Mouse (Mus musculus) bone marrow, adult 2 months (tissue): ENCODE results near the gene Tmem132a. TPM values are rescaled to one million over a fixed set of nuclear protein-coding genes. Genes with fewer than 3 reads are reported as not detected.

Source experiments
- H3K27ac ChIP-seq: fragments of 200-500 bp; 2 replicates; pipeline ENCODE4 v1.5.1; 2012; ENCODE audit warnings: low read depth, mild to moderate bottlenecking, control low read depth, inconsistent platforms, low read length; ENCODE audit not compliant: control insufficient read depth, poor library complexity, insufficient read depth
- H3K4me1 ChIP-seq: fragments of 200-500 bp; 2 replicates; pipeline ENCODE4 v1.6.1; 2011; ENCODE audit warnings: low read length; ENCODE audit not compliant: control insufficient read depth, insufficient read depth
- H3K4me3 ChIP-seq: fragments of 200-500 bp; replicated peaks from 2 replicates; pipeline ENCODE3; 2011; ENCODE audit warnings: mild to moderate bottlenecking, low read depth, low read length, control low read depth; ENCODE audit not compliant: control insufficient read depth
- CTCF ChIP-seq: fragments of 200-500 bp; IDR thresholded peaks from 2 replicates; pipeline ENCODE4 v1.5.1; 2011; ENCODE audit warnings: low read length, control low read depth; ENCODE audit not compliant: control insufficient read depth, insufficient read depth
- POLR2A ChIP-seq: fragments of 200-500 bp; IDR thresholded peaks from 2 replicates; pipeline ENCODE4 v1.6.1; 2011; ENCODE audit warnings: low read depth, mild to moderate bottlenecking, control low read depth, low read length, borderline replicate concordance; ENCODE audit not compliant: control insufficient read depth
- WGBS: fragments of 180-500 bp; shearing (Covaris S2); methylation state at CpG from one replicate; pipeline ENCODE4 v1.1.7; 2018; 5-methylcytosine and 5-hydroxymethylcytosine counted together
- polyA plus RNA-seq: library from polyadenylated mRNA; stranded (reverse); fragments of >200 nt; gene quantifications from 2 replicates; pipeline ENCODE4 v1.2.4, GENCODE M21; 2011; ENCODE audit warnings: low replicate concordance; ENCODE audit not compliant: missing spikeins, insufficient read depth, insufficient read length

Gene Tmem132a
- polyA plus RNA-seq, 1 experiment, result 1.4 TPM

- H3K4me1 ChIP-seq, result no peaks in the 10 kb centered on the region; the same call in 1 of the 2 replicates
- TF ChIP-seq CTCF (no peak), POLR2A (no peak)
- 1% methylated on average over 42 of the region's 43 CpGs for WGBS
Measured at GRCm38 (mm10) chr19:10869241-10869885, 377 bp downstream of the Tmem132a start.

GRCm38 (mm10) chr19:10868623-10869141, 1.1 kb downstream of the Tmem132a start:
- TF ChIP-seq CTCF (no peak), POLR2A (no peak)
- no peaks in the 10 kb centered on the region; the same call in 1 of the 2 replicates for H3K4me1 ChIP-seq
- WGBS, result 4% methylated on average over 17 of the region's 17 CpGs
- H3K4me3 ChIP-seq, result no peak overlapping the region
- no peak overlapping the region for H3K27ac ChIP-seq

More at GRCm38 (mm10) chr19:10869241-10869885, 377 bp downstream of the Tmem132a start:
- H3K27ac ChIP-seq, result no peak overlapping the region
- no peak overlapping the region for H3K4me3 ChIP-seq

GRCm38 (mm10) chr19:10867946-10868622, 1.7 kb downstream of the Tmem132a start:
- TF ChIP-seq POLR2A, result no peak
- no peak for TF ChIP-seq CTCF
- Histone ChIP-seq H3K4me3 (no peak overlapping the region), H3K27ac (no peak overlapping the region), H3K4me1 (no peaks in the 10 kb centered on the region; the same call in 1 of the 2 replicates)
- WGBS, result 45% methylated on average over 5 of the region's 5 CpGs

DNA sequence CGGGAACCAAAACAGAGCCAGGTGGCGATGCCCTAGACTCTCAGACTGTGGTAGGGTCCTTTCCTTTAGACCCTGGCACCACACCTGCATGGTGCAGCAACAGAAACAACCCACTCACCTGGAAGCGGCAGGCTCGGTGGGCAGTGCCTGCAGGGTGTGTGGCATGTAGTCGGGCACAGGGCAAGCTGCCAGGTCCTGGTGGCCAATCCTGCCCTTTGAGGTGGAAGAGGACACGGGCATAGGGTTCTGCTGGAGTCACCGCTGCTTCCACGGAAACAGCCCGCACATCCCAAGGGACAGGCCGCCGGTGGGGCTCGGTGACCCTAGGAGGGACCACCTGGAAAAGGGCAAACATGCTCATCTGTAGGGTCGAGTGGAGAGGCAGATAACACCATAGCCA, 3.4 kb downstream of the Tmem132a start:
- Histone ChIP-seq H3K4me3 (no peak overlapping the region), H3K27ac (no peak overlapping the region), H3K4me1 (no peaks in the 10 kb centered on the region; the same call in 1 of the 2 replicates)
- 89% methylated on average over 13 of the region's 13 CpGs for WGBS
- TF ChIP-seq CTCF (no peak), POLR2A (no peak)

GRCm38 (mm10) chr19:10860072-10860497, 9.7 kb downstream of the Tmem132a start:
- Histone ChIP-seq H3K4me3 (no peak overlapping the region), H3K27ac (no peak overlapping the region), H3K4me1 (no peaks in the 10 kb centered on the region)
- 87% methylated on average over 22 of the region's 22 CpGs for WGBS
- no peak for TF ChIP-seq POLR2A
- no peak for TF ChIP-seq CTCF

DNA sequence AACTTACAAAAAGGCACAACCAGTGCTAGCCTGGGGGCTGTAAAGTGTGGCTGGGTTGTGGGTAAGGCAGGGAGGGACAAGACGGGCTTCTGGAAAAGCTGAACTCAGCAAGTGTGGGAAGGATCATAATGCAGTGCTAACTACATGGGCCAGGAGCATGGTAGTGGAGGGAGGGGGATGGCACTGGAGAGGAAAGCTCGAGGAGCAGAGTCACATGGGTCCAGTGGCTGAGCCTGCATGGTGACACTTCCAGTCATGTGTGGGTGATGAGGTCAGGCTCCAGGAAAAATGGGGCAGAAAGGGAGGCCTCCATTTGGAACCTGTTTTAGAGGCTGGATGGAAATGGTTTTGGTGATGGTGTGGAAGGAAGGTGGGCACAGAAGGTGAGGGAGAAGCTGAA, 13.2 kb downstream of the Tmem132a start:
- Histone ChIP-seq H3K4me3 (no peak overlapping the region), H3K27ac (no peak overlapping the region), H3K4me1 (no peaks in the 10 kb centered on the region; the same call in 1 of the 2 replicates)
- TF ChIP-seq POLR2A, result no peak
- TF ChIP-seq CTCF, result no peak
- WGBS, result 49% methylated on average over 2 of the region's 2 CpGs

GRCm38 (mm10) chr19:10855422-10855821, 14.3 kb downstream of the Tmem132a start:
- no peak overlapping the region for H3K4me3 ChIP-seq
- H3K4me1 ChIP-seq, result no peaks in the 10 kb centered on the region; the same call in 1 of the 2 replicates
- WGBS, result 68% methylated on average over 3 of the region's 3 CpGs
- TF ChIP-seq CTCF (no peak), POLR2A (no peak)
- H3K27ac ChIP-seq, result no peak overlapping the region

DNA sequence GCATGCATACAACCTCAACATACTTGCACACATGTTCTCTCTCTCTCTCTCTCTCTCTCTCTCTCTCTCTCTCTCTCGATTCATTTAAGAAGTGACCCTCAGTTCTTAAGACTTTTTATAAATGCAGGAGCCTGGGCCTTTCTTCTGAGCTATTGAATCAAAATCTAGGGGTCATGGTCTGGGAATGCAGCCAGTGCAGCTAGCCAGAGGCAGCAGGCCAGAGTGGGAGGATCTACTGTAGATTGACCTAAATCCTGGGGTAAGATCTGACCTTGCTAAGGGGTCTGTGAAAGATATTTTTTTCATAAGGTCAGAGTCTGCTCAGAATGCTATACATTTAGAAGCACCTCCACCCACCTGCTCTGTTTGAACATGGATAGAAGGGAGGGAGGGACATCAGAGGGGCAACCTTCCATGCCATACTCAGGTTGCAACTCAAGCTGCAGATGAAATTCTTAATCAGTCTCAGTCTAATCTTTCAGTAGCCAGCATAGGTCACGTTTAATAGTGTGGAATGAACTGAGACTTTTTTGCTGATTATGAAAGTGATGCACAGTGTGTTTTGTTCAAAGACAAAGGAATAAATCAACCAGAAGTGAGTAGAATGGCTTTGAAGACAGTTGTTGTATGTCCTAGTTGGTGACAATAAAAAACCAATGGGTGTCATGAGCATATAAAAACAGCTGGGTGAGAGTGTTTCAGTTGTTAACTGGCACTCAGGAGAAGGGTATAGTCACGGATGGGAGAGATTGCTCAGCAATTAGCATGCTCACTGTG, 22.2 kb downstream of the Tmem132a start:
- TF ChIP-seq CTCF (no peak), POLR2A (no peak)
- 74% methylated on average over 3 of the region's 3 CpGs for WGBS
- Histone ChIP-seq H3K27ac (no peak overlapping the region), H3K4me1 (peaks cover 3% of the 10 kb centered on the region; the same call in 1 of the 2 replicates), H3K4me3 (no peak overlapping the region)
